Mouse (Mus musculus) neural tube, embryonic 10.5 days (tissue): ENCODE measurements around the gene 1300017J02Rik.

ENCODE experiments used
- DNase-seq: peaks from one replicate; pipeline ENCODE4 v3.0.0-alpha.2; 2017; ENCODE audit warnings: low spot score; ENCODE audit errors: extremely low spot score

Gene 1300017J02Rik

DNA sequence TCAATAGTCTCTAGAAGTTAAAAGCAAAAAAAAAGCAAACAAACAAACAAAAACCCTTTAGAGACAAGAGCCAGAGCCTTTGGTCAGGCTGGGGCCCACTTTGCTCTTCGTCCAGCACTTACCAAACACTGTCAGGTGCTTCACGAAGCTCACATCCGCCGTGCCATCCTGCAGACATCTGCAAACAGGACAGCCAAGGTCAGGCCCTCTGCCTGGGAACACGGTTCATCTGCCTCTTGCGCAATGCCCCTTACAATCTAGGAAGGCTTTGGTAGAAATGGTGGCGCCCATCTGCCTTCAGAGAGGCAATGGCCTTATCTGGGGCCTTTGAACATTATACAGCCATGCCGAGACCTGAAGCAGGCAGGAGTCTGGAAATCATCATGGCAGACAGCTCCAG, 30.1 kb downstream of the 1300017J02Rik start:
- DNase-seq, result no peak

DNA sequence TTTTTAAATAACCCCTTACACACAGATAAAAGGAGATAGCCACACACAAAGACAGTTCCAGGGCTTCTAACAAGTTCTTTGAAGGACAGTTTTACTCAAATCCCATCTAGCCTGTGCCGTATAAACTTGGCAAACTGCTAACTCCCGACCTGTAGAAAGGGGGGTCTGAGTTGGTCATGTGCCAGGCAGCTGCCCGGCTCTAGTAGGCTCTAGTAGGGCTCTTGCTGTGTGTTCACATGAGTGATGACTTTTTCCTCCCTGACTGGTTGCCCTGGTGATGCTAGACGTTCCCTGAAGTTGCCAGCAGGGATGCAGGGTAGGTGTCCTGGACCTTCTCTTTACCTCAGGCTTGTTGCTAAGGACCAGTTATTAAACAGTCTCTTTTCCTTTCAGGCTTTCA, 33.8 kb downstream of the 1300017J02Rik start:
- no peak for DNase-seq

- DNase-seq, result no peak
These were observed 39.1 kb downstream of the 1300017J02Rik start for GRCm38 (mm10) chr9:103265778-103266177.

- no peak for DNase-seq
These were observed 52.0 kb downstream of the 1300017J02Rik start for GRCm38 (mm10) chr9:103252906-103253305.

DNA sequence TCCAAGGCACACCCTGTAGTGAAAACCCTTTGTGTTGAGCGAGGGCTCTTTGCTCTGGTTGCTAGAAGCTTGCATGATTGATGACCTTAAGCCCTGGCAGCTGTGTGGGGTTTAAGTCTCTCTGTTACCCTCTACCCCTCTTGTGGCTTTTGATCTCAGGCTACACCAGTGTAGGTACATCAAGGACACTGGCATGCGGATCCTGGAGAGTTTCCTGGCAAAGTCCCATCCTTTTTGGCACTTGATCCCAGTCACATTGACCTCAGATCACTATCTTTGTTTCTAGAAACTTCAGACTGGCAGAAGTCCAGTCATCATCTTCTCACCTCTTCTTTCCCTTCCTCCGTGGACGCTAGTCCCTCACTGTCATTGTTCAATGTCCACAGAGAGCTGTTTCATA, 56.3 kb downstream of the 1300017J02Rik start:
- DNase-seq, result no peak

GRCm38 (mm10) chr9:103246526-103247168, 58.2 kb downstream of the 1300017J02Rik start:
- DNase-seq, result no peak

DNA sequence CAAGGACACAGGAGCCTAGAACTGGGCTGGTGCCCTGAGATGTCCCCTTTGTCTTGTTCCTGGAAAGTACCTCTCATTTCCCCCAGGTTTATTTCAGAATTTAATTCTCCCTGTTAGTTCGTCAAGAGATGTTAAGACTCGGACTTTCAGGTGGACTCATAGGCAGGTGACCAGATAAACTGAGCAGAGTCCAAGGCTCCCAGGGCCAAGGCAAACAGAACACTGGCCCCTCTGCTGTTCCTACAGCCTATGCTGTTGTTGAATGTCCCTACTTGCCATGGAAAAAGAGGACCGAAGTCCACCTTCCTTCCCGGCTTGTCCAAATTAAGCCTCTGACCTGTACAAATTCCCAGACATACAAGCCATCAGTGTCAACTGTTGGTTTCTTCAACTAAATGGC, 61.2 kb downstream of the 1300017J02Rik start:
- no peak for DNase-seq

DNA sequence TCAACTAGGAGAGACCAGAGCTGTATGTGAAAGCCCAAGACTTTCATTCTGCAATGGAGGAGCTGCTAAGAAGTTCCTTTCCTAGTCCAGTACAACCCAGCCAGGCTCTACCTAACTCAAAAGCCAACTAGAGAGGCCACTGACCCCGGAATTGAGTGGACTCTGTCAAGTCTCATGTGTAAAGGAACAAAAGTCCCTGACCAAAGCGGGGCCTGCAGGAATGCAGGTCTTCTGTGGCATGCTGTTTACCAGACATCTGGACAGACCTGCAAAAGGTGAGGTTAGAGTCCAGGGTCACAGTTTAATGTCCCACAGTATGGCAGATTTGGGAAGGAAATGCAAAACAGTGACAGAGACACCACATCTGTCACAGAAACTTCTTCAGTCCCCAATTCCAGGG, 63.7 kb downstream of the 1300017J02Rik start:
- DNase-seq, result no peak

DNA sequence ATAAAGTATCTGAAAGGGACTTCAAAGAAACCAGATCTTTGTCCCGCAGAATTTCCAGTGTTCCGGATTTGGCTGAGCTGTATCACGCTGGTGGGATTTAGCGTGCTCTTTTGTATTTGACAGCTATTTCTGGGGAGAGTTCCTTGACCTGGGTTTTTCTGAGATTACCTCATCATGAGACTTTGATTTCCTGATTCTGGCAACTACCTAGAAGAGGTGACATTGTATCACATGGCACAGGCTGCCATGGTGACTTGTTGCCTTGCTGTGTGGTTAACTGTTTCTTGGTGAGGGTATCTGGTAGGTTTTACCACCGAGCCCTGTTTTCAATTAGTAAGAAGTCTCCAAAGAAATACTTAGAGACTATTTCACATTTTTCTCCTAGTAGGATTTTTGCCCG, 65.4 kb downstream of the 1300017J02Rik start:
- DNase-seq, result no peak

DNA sequence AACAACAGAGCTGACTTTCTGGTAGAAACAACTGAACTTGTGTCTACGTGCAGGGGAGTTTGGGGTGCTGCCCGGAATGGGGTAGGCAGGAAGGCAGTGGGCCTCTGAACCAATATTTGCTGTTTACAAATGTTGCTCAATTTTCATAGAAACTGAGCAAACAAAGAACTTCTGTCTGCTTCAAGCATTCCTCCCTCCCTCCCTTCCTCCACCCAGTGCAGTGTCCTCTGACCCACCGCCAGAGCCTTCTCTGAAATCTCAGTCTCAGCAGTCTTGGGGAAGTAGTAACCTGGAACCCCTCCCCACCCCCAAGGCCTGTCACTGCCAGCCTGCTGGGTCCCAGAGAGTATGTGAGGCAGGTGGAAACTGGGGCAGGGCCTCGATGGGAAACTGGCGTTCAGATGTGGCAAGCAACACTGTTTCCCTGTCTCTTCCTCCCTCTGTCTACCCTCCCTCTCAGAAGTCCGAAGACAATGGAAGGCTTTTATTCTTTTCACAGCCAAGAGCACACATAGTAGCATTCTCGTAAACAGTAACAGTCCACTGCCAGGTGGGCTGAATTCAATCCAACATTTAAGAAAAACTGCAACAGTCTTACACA, 70.2 kb downstream of the 1300017J02Rik start:
- no peak for DNase-seq

DNA sequence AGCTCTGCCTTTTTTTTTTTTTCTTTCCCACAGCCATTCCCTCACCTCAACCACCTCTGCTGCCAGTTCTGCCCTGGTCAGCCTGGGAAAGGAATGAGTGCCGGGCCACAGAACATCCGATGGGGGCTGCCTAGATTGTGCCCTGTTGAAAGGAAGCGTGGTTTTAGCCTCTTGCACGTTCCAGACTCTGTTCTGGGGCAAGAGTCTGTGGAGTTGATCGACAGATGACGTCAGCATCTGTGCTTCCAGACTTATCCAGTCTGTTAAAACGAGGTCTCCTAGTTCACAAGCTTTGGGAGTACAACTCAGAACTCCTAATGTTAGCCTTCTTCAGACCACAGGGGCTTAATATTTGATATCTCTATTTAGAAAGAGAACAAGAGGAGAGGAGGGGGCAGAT, 70.8 kb downstream of the 1300017J02Rik start:
- DNase-seq, result no peak

DNA sequence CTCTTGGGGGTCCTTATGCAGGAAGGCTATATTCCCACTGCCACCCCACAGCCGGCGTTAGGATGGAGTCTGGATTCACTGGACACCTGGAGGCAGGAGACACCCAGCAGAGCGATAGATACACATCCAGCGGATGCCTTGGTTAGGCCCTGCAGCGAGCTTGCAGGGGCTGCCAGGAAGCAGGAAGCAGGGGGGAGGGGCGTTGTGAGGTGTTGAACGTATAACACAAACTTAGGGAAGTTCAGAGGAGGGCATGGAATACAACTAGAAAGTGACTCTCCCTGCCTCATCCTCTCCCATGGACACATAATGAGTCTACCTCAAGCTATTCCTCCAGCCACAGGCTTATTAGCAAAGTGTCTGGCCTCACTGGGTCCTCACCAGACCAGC, 71.9 kb downstream of the 1300017J02Rik start:
- DNase-seq, result no peak

DNA sequence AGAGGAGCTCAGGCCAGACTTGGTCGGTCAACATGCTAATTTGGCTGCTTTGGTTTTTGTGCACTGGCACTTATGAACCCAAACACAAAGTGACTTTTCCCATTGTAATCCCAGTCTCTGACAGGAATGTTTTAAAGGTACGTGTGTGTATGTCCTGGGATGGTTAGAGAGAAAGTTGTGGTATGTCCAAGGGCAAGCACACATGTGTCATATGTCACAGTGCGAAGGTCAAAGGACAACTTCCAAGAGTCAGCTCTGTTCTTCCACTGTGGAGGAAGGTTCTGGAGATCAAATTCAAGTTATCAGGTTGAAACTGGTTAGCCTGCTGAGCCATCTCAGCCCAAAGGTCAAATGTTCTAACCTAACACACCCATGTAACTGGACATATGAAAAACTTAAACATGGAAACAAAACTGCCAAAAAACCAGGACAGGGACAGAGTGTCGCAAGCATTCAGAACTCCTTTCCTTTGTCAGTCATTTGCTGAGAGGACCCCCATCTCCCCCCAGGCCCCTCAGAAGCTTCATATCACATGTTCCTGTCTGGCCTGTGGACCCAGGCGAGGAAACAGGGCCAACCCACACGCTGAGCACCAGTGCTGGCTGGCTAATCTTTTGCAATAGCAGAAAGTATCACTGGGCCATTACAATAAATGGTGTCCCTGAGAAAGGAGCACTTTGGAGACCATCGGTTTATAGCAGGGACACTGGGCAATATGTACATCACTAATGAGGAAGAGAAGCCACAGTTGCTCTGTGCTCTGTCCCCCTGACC, 72.5 kb downstream of the 1300017J02Rik start:
- no peak for DNase-seq

- DNase-seq, result peak; percentile 26
These were observed 74.5 kb downstream of the 1300017J02Rik start, which contains the start of the genes Gm20425 and Trf for GRCm38 (mm10) chr9:103230151-103230951. TSS of gene Gm20425 (minus strand) at chr9:103230307. TSS of gene Trf (minus strand) at chr9:103230444.

- DNase-seq, result no peak
These were observed 75.6 kb downstream of the 1300017J02Rik start for GRCm38 (mm10) chr9:103229037-103229867.

DNA sequence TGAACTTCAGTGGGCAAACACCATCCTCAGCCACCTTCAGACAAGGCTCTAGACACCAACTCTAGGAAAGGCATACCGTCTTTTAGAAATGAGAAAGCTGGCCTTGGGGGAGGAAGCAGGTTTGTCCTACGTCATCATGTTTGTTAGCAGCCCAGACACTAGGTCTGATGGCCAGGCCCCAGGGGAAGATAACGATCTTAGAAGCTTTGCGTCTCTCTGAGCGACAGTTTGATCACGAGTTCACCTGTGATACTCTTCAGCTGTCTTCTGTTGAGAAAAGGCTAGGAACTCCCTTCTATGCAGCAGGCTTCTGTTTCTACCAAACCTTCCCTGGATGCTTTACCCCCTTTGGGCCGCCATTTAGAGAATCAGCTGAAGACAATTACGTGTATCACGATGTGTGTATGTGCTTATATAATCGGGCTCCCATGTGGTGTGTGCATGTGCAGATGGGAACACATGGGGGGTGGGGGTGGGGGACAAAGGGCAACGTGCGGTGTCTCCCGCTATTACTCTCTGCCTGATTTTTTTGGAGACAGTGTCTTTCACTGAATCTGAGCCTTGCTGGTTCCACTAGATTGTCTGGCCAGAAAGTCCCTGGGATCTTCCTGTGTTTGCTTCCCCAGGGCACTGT, 76.4 kb downstream of the 1300017J02Rik start:
- DNase-seq, result no peak

DNA sequence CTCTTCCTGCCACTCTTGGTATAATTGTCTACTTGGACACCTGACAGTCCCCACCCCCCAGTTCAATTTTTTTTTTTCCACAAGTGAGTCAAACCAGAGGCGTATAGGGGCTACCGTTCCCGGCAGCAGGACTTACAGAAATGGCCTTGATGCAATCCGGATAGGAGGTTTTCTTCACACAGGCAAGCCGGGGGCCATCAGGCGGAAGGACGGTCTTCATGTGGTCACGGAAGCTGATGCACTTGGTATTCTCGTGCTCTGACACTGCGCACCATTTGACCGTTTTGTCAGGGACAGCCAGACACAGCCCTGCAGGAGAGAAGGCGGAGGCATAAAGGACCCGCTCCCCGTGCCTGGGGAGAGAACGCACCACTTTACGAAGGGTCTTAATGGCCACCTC, 77.1 kb downstream of the 1300017J02Rik start:
- no peak for DNase-seq

DNA sequence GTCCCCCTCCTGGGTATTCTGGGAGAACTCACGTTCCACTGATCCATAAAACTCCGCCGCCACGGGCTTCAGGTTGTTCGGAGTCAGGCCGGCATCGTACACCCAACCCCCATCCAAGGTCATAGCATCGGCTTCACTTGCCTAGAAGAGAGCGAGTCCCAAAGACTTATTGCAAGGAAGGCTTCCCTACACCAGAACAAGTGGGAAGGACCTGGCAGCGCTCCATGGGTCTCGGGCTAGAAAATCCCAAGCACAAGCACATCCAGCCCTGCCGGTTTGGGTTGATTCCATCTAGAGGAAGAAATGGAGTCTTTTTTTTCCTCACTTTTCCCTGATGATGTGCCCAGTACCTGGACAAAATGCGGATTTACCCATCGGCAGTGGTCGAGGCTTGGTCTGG, 78.1 kb downstream of the 1300017J02Rik start:
- no peak for DNase-seq

- DNase-seq, result no peak
These were observed 79.4 kb downstream of the 1300017J02Rik start for GRCm38 (mm10) chr9:103225464-103225863.

GRCm38 (mm10) chr9:103224721-103225120, 80.2 kb downstream of the 1300017J02Rik start:
- DNase-seq, result no peak
